Mouse (Mus musculus) embryonic fibroblast, embryonic 13.5 days (primary cell): ENCODE measurements around the gene Madcam1.

Source experiments
- CTCF ChIP-seq: IDR thresholded peaks from 2 replicates; pipeline ENCODE4 v1.5.1; 2011; ENCODE audit warnings: mild to moderate bottlenecking, control low read depth, low read length, moderate library complexity, borderline replicate concordance; ENCODE audit not compliant: insufficient read depth
- POLR2A ChIP-seq: IDR thresholded peaks from 2 replicates; pipeline ENCODE4 v1.6.1; 2011; ENCODE audit warnings: low read depth, mild to moderate bottlenecking, control low read depth, low read length, moderate library complexity

GRCm38 (mm10) chr10:79682916-79683582 lies 18.7 kb downstream of the Madcam1 start:
- TF ChIP-seq CTCF (peak; percentile 50; the same call in 1 of the 2 replicates), POLR2A (0 out of 2 replicates have a peak, but pooled peaks have one; percentile 28)
